Mouse (Mus musculus) CH12.LX (cell line): Measurements from ENCODE around the gene Col1a2.

Source experiments
- BHLHE40 ChIP-seq: IDR thresholded peaks from 2 replicates; pipeline ENCODE4 v1.6.1; 2011; ENCODE audit warnings: mild to moderate bottlenecking, low read depth, low read length, improper control_type of control experiment
- CHD2 ChIP-seq: IDR thresholded peaks from 2 replicates; pipeline ENCODE4 v1.6.1; 2011; ENCODE audit warnings: low read length, improper control_type of control experiment
- CTCF ChIP-seq, 2 experiments: IDR thresholded peaks in 1 of 2; conservative IDR thresholded peaks in 1 of 2; 2 replicates each; pipeline ENCODE4 v1.5.1; 2011 to 2012; ENCODE audit warnings: low read depth in 2 of 2, low read length in 2 of 2, improper control_type of control experiment in 1 of 2, inconsistent platforms in 1 of 2, mild to moderate bottlenecking in 1 of 2, moderate library complexity in 1 of 2
- JUN ChIP-seq: IDR thresholded peaks from 2 replicates; pipeline ENCODE4 v1.6.1; 2011; ENCODE audit warnings: low read depth, mild to moderate bottlenecking, low read length, improper control_type of control experiment, moderate library complexity; ENCODE audit not compliant: insufficient read depth
- MAFK ChIP-seq: IDR thresholded peaks from 2 replicates; pipeline ENCODE4 v1.6.1; 2011; ENCODE audit warnings: low read length, improper control_type of control experiment; ENCODE audit not compliant: insufficient replicate concordance
- POLR2A ChIP-seq: IDR thresholded peaks from 2 replicates; pipeline ENCODE4 v1.6.1; 2011; ENCODE audit warnings: low read depth, mild to moderate bottlenecking, improper control_type of control experiment, low read length
- RCOR1 ChIP-seq: conservative IDR thresholded peaks from 2 replicates; pipeline ENCODE4 v1.6.1; 2012; ENCODE audit warnings: low read depth, mild to moderate bottlenecking, inconsistent platforms, low read length, improper control_type of control experiment
- SIN3A ChIP-seq: IDR thresholded peaks from 2 replicates; pipeline ENCODE4 v1.6.1; 2012; ENCODE audit warnings: low read length, improper control_type of control experiment, inconsistent platforms
- USF1 ChIP-seq: IDR thresholded peaks from 2 replicates; pipeline ENCODE4 v1.6.1; 2014; ENCODE audit warnings: low read depth, mild to moderate bottlenecking, inconsistent platforms, low read length, improper control_type of control experiment
- ZC3H11A ChIP-seq: IDR thresholded peaks from 2 replicates; pipeline ENCODE4 v1.6.1; 2012; ENCODE audit warnings: low read depth, mild to moderate bottlenecking, inconsistent platforms, low read length, improper control_type of control experiment

DNA sequence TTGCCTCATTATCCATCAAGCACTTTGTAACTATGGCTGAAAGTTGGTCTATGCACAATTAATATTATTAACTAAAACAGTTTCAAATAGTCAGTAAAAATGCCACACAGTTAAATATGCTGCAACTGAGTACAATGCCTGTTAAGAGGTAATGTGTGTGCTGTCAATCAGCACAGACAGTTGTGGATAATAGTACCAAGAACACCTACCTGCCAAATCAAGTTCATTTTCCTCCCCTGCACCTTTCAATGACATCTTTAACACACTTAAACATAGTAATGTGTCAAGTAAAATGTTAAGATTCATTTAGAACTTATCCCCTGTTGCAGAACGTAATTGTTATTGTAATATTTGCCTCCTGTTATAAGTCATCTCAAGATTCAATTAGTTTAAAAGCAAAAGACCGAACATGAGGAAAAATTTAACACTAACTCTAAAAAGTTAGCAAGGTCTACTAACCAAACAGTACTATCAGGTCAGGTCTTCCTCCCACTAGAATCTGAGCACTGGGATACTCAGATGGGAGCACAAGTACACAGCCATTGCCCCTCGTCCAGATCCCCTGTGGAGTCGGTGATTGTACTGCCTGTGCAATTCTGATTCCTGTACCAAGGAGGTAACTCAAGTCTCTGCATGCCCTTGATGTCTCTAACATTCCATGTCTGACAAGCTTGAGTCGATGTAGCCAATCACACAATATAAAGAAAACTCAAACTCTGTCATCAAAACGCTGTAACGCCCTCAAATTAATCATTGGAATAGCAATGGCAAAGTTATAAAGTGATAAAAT is 37.5 kb downstream of the Col1a2 start:
- TF ChIP-seq POLR2A (no peak), BHLHE40 (no peak), CTCF (conservative IDR thresholded peaks at IDR 0.05 in 1 of 2, IDR thresholded peaks at IDR 0.05 in 1 of 2; ENCODE audit: low read depth in 2 of 2, low read length in 2 of 2) (no peak), USF1 (no peak), JUN (no peak), MAFK (no peak), CHD2 (no peak), RCOR1 (no peak), SIN3A (no peak), ZC3H11A (no peak)
